Mouse (Mus musculus): ENCODE data around the gene Polr3c.

GRCm38 (mm10) chr3:96772949-96773348, 45.5 kb upstream of the Polr3c start:
- TF ChIP-seq POLR2A (IDR thresholded peaks at IDR 0.05; ENCODE audit: borderline replicate concordance, low read depth, low read length) (no peak), CTCF (IDR thresholded peaks at IDR 0.05; ENCODE audit: low read depth, low read length) (no peak)
